Mouse (Mus musculus) myocyte (in vitro differentiated cells): Measurements from ENCODE around the gene Olfr123.

Source experiments
- E2F4 ChIP-seq: IDR thresholded peaks from one replicate; pipeline ENCODE4 v1.6.1; 2011; ENCODE audit warnings: mild to moderate bottlenecking, control low read depth, moderate library complexity; ENCODE audit not compliant: insufficient read depth
- MAX ChIP-seq: IDR thresholded peaks from one replicate; pipeline ENCODE4 v1.6.1; 2011; ENCODE audit warnings: low read depth, mild to moderate bottlenecking, control low read depth
- POLR2A ChIP-seq: IDR thresholded peaks from one replicate; pipeline ENCODE4 v1.6.1; 2011; ENCODE audit warnings: low read depth, mild to moderate bottlenecking, control low read depth, moderate library complexity; ENCODE audit not compliant: insufficient read length
- TCF12 ChIP-seq: IDR thresholded peaks from one replicate; pipeline ENCODE4 v1.6.1; 2011; ENCODE audit warnings: mild to moderate bottlenecking, control low read depth; ENCODE audit not compliant: poor library complexity, insufficient read depth, severe bottlenecking
- USF1 ChIP-seq: IDR thresholded peaks from one replicate; pipeline ENCODE4 v1.6.1; 2011; ENCODE audit warnings: low read depth, mild to moderate bottlenecking, control low read depth, moderate library complexity

- no peak for TF ChIP-seq USF1
- no peak for TF ChIP-seq E2F4
- no peak for TF ChIP-seq POLR2A
- TF ChIP-seq TCF12, result no peak
- no peak for TF ChIP-seq MAX
Observed at GRCm38 (mm10) chr17:37768307-37768706, 25.0 kb upstream of the Olfr123 start, which contains the start of gene Olfr122.
